Mouse (Mus musculus): ENCODE results near the gene Mettl3.

DNA sequence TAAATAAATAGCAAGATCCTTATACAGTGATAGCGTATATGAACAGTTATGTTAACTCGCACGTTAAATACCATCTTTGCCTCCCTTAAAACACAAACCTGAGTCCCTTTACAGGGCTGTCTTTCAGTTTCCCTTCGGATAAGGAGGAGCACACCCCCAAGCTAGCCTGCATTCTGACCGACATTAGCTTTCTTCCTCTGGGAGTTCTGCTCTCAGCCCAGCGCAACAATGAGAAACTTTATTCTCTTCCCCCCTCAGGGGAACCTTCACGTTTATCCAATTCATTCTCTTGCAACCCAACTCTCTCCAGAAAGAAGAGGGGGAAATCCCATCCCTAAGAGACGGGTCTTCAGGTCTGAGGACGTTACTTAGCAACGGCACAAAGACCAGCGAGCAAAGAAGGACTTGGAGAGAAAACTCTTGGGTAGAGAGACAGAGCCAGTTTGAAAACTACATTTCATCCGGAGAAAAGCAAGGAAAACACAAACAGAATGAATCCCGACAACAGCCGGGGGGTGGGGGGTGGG, 22.5 kb upstream of the Mettl3 start:
- no peak for TF ChIP-seq CTCF (IDR thresholded peaks at IDR 0.05; ENCODE audit: low read depth)
- TF ChIP-seq EP300 (IDR thresholded peaks at IDR 0.05; ENCODE audit: low read depth) = no peak
